Mouse (Mus musculus): Measurements from ENCODE around the gene Hif3a. TPM values are rescaled to one million over a fixed set of nuclear protein-coding genes. Genes with fewer than 3 reads are reported as not detected.

The Hif3a gene
- polyA plus RNA-seq, 1 experiment = 8.0 TPM

DNA sequence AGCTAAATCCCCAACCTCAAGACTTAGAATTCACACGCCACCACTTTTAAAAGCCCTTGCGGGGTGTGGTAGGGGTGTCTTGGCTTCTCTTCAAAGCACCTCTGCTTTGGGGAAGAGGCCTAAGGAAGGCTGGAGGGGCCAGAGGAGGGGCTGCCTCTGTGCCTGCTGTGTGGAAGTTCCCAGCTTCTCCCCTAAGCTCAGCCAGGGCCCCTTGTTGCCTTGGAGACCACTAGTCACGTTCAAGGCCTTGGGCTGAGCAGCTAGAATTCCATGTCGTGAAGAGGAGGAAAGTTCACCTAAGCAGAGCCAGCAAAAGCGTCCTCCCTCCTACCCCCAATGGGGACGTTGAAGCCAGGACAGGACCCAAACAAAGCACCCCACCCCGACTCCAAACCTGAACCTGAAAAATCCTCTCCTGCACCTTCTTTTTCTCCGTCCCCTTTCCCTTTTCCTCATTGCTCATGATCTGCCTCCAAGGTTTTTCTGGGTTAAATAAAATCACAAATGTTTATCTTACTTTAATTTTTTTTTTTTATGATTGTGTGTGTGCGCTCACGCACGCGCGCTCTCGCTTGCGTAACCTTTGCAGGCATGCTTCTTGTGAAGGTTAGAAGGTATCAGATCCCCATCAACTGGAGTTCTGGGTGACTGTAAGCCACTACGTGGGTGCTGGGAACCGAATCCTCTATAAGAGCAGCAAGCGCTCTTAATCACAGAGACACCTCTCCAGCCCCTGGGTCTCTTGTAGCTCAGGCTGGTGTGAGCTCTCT is 70.4 kb downstream of the Hif3a start:
- Histone ChIP-seq H3K27me3 (ENCODE audit: control insufficient read depth) (peaks cover 22% of the 10 kb centered on the region), H3K4me3 (replicated peaks) (no peak overlapping the region), H3K4me1 (ENCODE audit: control insufficient read depth) (peaks cover 25% of the 10 kb centered on the region)

GRCm38 (mm10) chr7:16990006-16990744 is 72.1 kb downstream of the Hif3a start:
- TF ChIP-seq TAL1 (IDR thresholded peaks at IDR 0.05; ENCODE audit: low read length) (no peak), GATA1 (IDR thresholded peaks at IDR 0.05; ENCODE audit: low read length) (no peak)
- Histone ChIP-seq H3K27me3 (ENCODE audit: control insufficient read depth) (peaks cover 18% of the 10 kb centered on the region), H3K9me3 (ENCODE audit: control insufficient read depth, low read length) (no peaks in the 10 kb centered on the region), H3K4me1 (ENCODE audit: control insufficient read depth) (peaks cover 25% of the 10 kb centered on the region), H3K4me3 (replicated peaks) (no peak overlapping the region), H3K36me3 (ENCODE audit: control insufficient read depth) (no peaks in the 10 kb centered on the region)

More for the DNA sequence above, 70.4 kb downstream of the Hif3a start:
- TF ChIP-seq TAL1 (IDR thresholded peaks at IDR 0.05; ENCODE audit: low read length) = no peak
- no peak for TF ChIP-seq GATA1 (IDR thresholded peaks at IDR 0.05; ENCODE audit: low read length)
- no peaks in the 10 kb centered on the region for H3K36me3 ChIP-seq (ENCODE audit: control insufficient read depth)
- H3K9me3 ChIP-seq (ENCODE audit: control insufficient read depth, low read length) = no peaks in the 10 kb centered on the region

DNA sequence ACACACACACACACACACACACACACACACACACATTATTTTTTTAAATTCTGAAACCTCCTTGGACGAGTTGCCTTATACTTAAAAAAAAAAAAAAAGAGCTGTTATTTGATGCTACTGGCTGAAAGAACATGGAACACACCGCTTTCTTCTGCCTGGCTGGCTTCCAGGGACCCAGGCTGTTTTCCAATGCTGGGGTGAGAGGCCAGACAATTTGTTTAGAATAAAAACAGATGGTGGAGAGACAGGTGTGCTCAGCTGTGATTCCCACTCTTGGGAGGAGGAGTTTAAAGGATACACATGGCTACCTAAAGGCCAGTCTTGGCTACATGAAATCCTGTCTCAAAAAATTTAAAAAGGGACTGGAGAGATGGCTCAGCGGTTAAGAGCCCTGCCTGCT is 73.8 kb downstream of the Hif3a start:
- peaks cover 8% of the 10 kb centered on the region for H3K4me1 ChIP-seq (ENCODE audit: control insufficient read depth)

GRCm38 (mm10) chr7:16987541-16988149 is 74.6 kb downstream of the Hif3a start:
- Histone ChIP-seq H3K4me1 (ENCODE audit: control insufficient read depth) (peaks cover 9% of the 10 kb centered on the region), H3K4me3 (replicated peaks) (no peak overlapping the region), H3K27me3 (ENCODE audit: control insufficient read depth) (no peaks in the 10 kb centered on the region), H3K9me3 (ENCODE audit: control insufficient read depth, low read length) (no peaks in the 10 kb centered on the region), H3K36me3 (ENCODE audit: control insufficient read depth) (no peaks in the 10 kb centered on the region)
- TF ChIP-seq GATA1 (IDR thresholded peaks at IDR 0.05; ENCODE audit: low read length) = no peak

More for the DNA sequence above, 73.8 kb downstream of the Hif3a start:
- H3K9me3 ChIP-seq (ENCODE audit: control insufficient read depth, low read length) = no peaks in the 10 kb centered on the region
- TF ChIP-seq TAL1 (IDR thresholded peaks at IDR 0.05; ENCODE audit: low read length) (no peak), GATA1 (IDR thresholded peaks at IDR 0.05; ENCODE audit: low read length) (no peak)
- H3K27me3 ChIP-seq (ENCODE audit: control insufficient read depth) = no peaks in the 10 kb centered on the region; the same call in 1 of the 2 replicates
- no peak overlapping the region for H3K4me3 ChIP-seq (replicated peaks)
- H3K36me3 ChIP-seq (ENCODE audit: control insufficient read depth) = no peaks in the 10 kb centered on the region

- Histone ChIP-seq H3K9me3 (ENCODE audit: control insufficient read depth, low read length) (no peaks in the 10 kb centered on the region), H3K4me1 (ENCODE audit: control insufficient read depth) (peaks cover 17% of the 10 kb centered on the region), H3K36me3 (ENCODE audit: control insufficient read depth) (no peaks in the 10 kb centered on the region), H3K4me3 (replicated peaks) (no peak within 1 kb of the TSS), H3K27me3 (ENCODE audit: control insufficient read depth) (no peaks in the 10 kb centered on the region)
- no peak for TF ChIP-seq TAL1 (IDR thresholded peaks at IDR 0.05; ENCODE audit: low read length)
- TF ChIP-seq GATA1 (IDR thresholded peaks at IDR 0.05; ENCODE audit: low read length) = no peak
These were observed 79.2 kb downstream of the Hif3a start, which contains the start of gene Gm42372 for GRCm38 (mm10) chr7:16982859-16983568. Gene Gm42372, plus strand, starts transcription at chr7:16983086.

Other genes with a start within 250 kb of the Hif3a start
- 11.1 and 11.3 TPM in 2 replicates for gene Strn4, start 246.5 kb downstream of the Hif3a start, polyA plus RNA-seq (2012)
- 1.2 and 1.5 TPM in 2 replicates for gene Fkrp, start 245.7 kb downstream of the Hif3a start, polyA plus RNA-seq (2012)
- gene Prkd2, start 219.5 kb downstream of the Hif3a start, polyA plus RNA-seq (2012) = 0.61 and 0.66 TPM in 2 replicates
- 0.02 TPM in 2 replicates for gene Dact3, start 187.1 kb downstream of the Hif3a start, polyA plus RNA-seq (2012)
- gene Gng8, start 170.6 kb downstream of the Hif3a start, polyA plus RNA-seq (2012) = not detected in 2 replicates
- 0.01 and 0.04 TPM in 2 replicates for gene Ptgir, start 155.9 kb downstream of the Hif3a start, polyA plus RNA-seq (2012)
- gene Calm3, start 138.3 kb downstream of the Hif3a start, polyA plus RNA-seq (2012) = 185 and 208 TPM in 2 replicates
- 0.02 TPM in 1 of 2 replicates, not detected in the other for gene Pnmal2, start 117.7 kb downstream of the Hif3a start, polyA plus RNA-seq (2012)
- gene Pnmal1, start 102.7 kb downstream of the Hif3a start, polyA plus RNA-seq (2012) = not detected in 2 replicates
- gene Gm42372, start 79.3 kb downstream of the Hif3a start, polyA plus RNA-seq (2012) = not detected in 2 replicates
- gene Ccdc8, start 69.7 kb downstream of the Hif3a start, polyA plus RNA-seq (2012) = 0.05 and 0.08 TPM in 2 replicates
- 7.3 and 7.7 TPM in 2 replicates for gene Ppp5c, start 34.5 kb downstream of the Hif3a start, polyA plus RNA-seq (2012)
- gene Psg16, start 11.6 kb upstream of the Hif3a start, polyA plus RNA-seq (2012) = not detected in 2 replicates
- gene Ceacam3, start 87.9 kb upstream of the Hif3a start, polyA plus RNA-seq (2012) = not detected in 2 replicates
- not detected in 2 replicates for gene Psg29, start 141.1 kb upstream of the Hif3a start, polyA plus RNA-seq (2012)

All from erythroblast, embryonic 14.5 days (primary cell).